Mouse (Mus musculus): Measurements from ENCODE around the gene Tkt.

GRCm38 (mm10) chr14:30576260-30576659 lies 28.1 kb downstream of the Tkt start:
- no peak for TF ChIP-seq CTCF (IDR thresholded peaks at IDR 0.05; ENCODE audit: borderline replicate concordance, control insufficient read depth, extremely low read depth, insufficient read depth, low read length, poor library complexity)
- no peak for TF ChIP-seq POLR2A (IDR thresholded peaks at IDR 0.05; ENCODE audit: control insufficient read depth, extremely low read depth, insufficient read depth, low read length, poor library complexity)

Measured in thymus, adult 2 months (tissue).